Mouse (Mus musculus) ovary, adult 10 weeks (tissue): Measurements from ENCODE around the gene Nek10. TPM values are rescaled to one million over a fixed set of nuclear protein-coding genes. Genes with fewer than 3 reads are reported as not detected.

Experiments used
- polyA plus RNA-seq: library from polyadenylated mRNA; stranded (reverse); fragments of 350-450 nt; fragmentation: Illumina TruSeq; extraction: RNeasy Lipid Tissue Mini Kit (QIAGEN cat#74804); gene quantifications from one replicate; pipeline ENCODE4 v1.2.3, GENCODE M21; 2014

Nek10 gene
- polyA plus RNA-seq = 8.1 TPM

GRCm38 (mm10) chr14:14803115-14803514, at the start of gene Nek10:
Gene Nek10, plus strand, starts transcription at chr14:14803415.

Other genes with a start within 250 kb of the Nek10 start
- gene Slc4a7, start 101.1 kb upstream of the Nek10 start, polyA plus RNA-seq = 83.4 TPM